8 mouse cellular contexts compared by ENCODE assay signal in genomic region chr11:78044758-78045251, GRCm38 (mm10). TPM values are rescaled to one million over a fixed set of nuclear protein-coding genes. Genes with fewer than 3 reads are reported as not detected.
DNase-seq lines count a peak whose midpoint lies in the region; ATAC-seq and TF ChIP-seq lines count a peak whose summit lies in the region.

No protein-coding gene starts in this region.

- TF ChIP-seq CTCF in left cerebral cortex, adult 2 months (IDR thresholded peaks at IDR 0.05), result no peak
- no peak for TF ChIP-seq CTCF in bone marrow macrophage, adult 2 months (IDR thresholded peaks at IDR 0.05; ENCODE audit: low read depth, low read length)

- DNase-seq in left cerebral cortex, adult 2 months (ENCODE audit: extremely low spot score in 1 of 2, low spot score in 2 of 2), result peak; percentile 29 to 36
- no peak for DNase-seq in left cerebral cortex, adult 8-10 months (ENCODE audit: low spot score in 2 of 2)
- DNase-seq in gastrocnemius, postnatal 36 days, result peak; percentile 82 to 86
- peak; percentile 96 for DNase-seq in kidney, adult 9 months
- peak; percentile 87 for DNase-seq in lung, postnatal 10 days
- DNase-seq in forebrain, embryonic 11.5 days (ENCODE audit: low spot score), result no peak

- intact Hi-C loops in left cerebral cortex, adult 2 months (cut with DNase I), result no loop called here
- intact Hi-C loops in gastrocnemius, postnatal 36 days (cut with DNase I), result no loop called here

- H3K9ac ChIP-seq in forebrain, embryonic 11.5 days (ENCODE audit: low read length), result no peak overlapping the region

- no peaks in the 10 kb centered on the region; the same call in 1 of the 2 replicates for H3K36me3 ChIP-seq in forebrain, embryonic 11.5 days (ENCODE audit: control insufficient read depth, insufficient read depth, low read length)

- no peak overlapping the region for H3K4me3 ChIP-seq in left cerebral cortex, adult 2 months
- H3K4me3 ChIP-seq in bone marrow macrophage, adult 2 months (ENCODE audit: insufficient read depth, low read length), result 0 out of 2 replicates have a peak overlapping the region, but pooled peaks have one; percentile 11
- H3K4me3 ChIP-seq in forebrain, embryonic 11.5 days (ENCODE audit: low read depth, low read length), result no peak overlapping the region

- H3K4me2 ChIP-seq in forebrain, embryonic 11.5 days (ENCODE audit: low read depth, low read length, severe bottlenecking), result no peak overlapping the region

- no peak for ATAC-seq in erythroblast, adult 5-6 weeks (replicated peaks; ENCODE audit: low FRiP score, poor library complexity, severe bottlenecking)
- ATAC-seq in forebrain, embryonic 11.5 days (replicated peaks; ENCODE audit: low FRiP score), result no peak

- WGBS in forebrain, embryonic 11.5 days, result 91% methylated on average over 5 of the region's 5 CpGs

- no peak for TF ChIP-seq POLR2A in bone marrow macrophage, adult 2 months (IDR thresholded peaks at IDR 0.05; ENCODE audit: borderline replicate concordance, low read depth, low read length)

- no peaks in the 10 kb centered on the region for H3K27me3 ChIP-seq in forebrain, embryonic 11.5 days (ENCODE audit: control insufficient read depth, insufficient read depth, low read length)

- H3K9me3 ChIP-seq in forebrain, embryonic 11.5 days (ENCODE audit: control insufficient read depth, low read length), result no peaks in the 10 kb centered on the region

- H3K27ac ChIP-seq in left cerebral cortex, adult 2 months, result 0 out of 2 replicates have a peak overlapping the region, but pooled peaks have one; percentile 1
- peak overlapping the region; percentile 41 for H3K27ac ChIP-seq in bone marrow macrophage, adult 2 months (ENCODE audit: insufficient read depth, low read depth, low read length)
- no peak overlapping the region for H3K27ac ChIP-seq in forebrain, embryonic 11.5 days (ENCODE audit: low read depth, low read length)

- peaks cover 13% of the 10 kb centered on the region for H3K4me1 ChIP-seq in bone marrow macrophage, adult 2 months (ENCODE audit: control insufficient read depth, insufficient read depth, low read length)
- H3K4me1 ChIP-seq in forebrain, embryonic 11.5 days (replicated peaks; ENCODE audit: control insufficient read depth, insufficient read depth, low read length), result no peaks in the 10 kb centered on the region

RNA-seq across cellular contexts. Expression of gene Flot2, which starts 7.1 kb away (rescaled TPM):
- total RNA-seq in left cerebral cortex, adult 2 months (2021), result 10 to 100 TPM; 91.2 to 96.0 TPM
- 10 to 100 TPM; 84.8 to 90.2 (median 86.9) TPM for total RNA-seq in left cerebral cortex, adult 8-10 months (2022)
- polyA plus RNA-seq in bone marrow macrophage, adult 2 months (2012; ENCODE audit: insufficient read depth, insufficient read length, missing spikeins), result 59.0 and 64.0 TPM in 2 replicates
- 10 to 100 TPM; 51.7 to 55.6 TPM for total RNA-seq in gastrocnemius, postnatal 36 days (2021)
- total RNA-seq in erythroblast, adult 5-6 weeks (2015; ENCODE audit: low replicate concordance), result 14.2 and 31.5 TPM in 2 replicates
- total RNA-seq in erythroblast, adult 5-6 weeks (2017; ENCODE audit: low replicate concordance), result 22.5 and 24.7 TPM in 2 replicates
- 71.2 and 74.2 TPM in 2 replicates for polyA plus RNA-seq in forebrain, embryonic 11.5 days (2014; fragmentation: Nextera tagmentation; extraction: Ambion mirVana)

RNA-seq across cellular contexts. Expression of gene Dhrs13, which starts 12.7 kb away (rescaled TPM):
- total RNA-seq in left cerebral cortex, adult 2 months (2021), result 1 to 10 TPM; 5.5 to 6.3 TPM
- 1 to 10 TPM; 7.1 to 8.9 (median 8.2) TPM for total RNA-seq in left cerebral cortex, adult 8-10 months (2022)
- 2.8 and 3.5 TPM in 2 replicates for polyA plus RNA-seq in bone marrow macrophage, adult 2 months (2012; ENCODE audit: insufficient read depth, insufficient read length, missing spikeins)
- total RNA-seq in gastrocnemius, postnatal 36 days (2021), result 1 to 10 TPM in 1 of 2 experiments, under 1 TPM in 1; 0.94 to 1.9 TPM
- 3.1 and 6.0 TPM in 2 replicates for total RNA-seq in erythroblast, adult 5-6 weeks (2015; ENCODE audit: low replicate concordance)
- total RNA-seq in erythroblast, adult 5-6 weeks (2017; ENCODE audit: low replicate concordance), result 1.5 and 3.6 TPM in 2 replicates
- 18.8 and 22.1 TPM in 2 replicates for polyA plus RNA-seq in forebrain, embryonic 11.5 days (2014; fragmentation: Nextera tagmentation; extraction: Ambion mirVana)

RNA-seq across cellular contexts. Expression of gene Eral1, which starts 35.4 kb away (rescaled TPM):
- 10 to 100 TPM; 18.9 to 19.0 TPM for total RNA-seq in left cerebral cortex, adult 2 months (2021)
- 10 to 100 TPM; 17.3 to 20.1 (median 17.7) TPM for total RNA-seq in left cerebral cortex, adult 8-10 months (2022)
- polyA plus RNA-seq in bone marrow macrophage, adult 2 months (2012; ENCODE audit: insufficient read depth, insufficient read length, missing spikeins), result 18.4 and 19.5 TPM in 2 replicates
- 10 to 100 TPM; 21.7 to 22.7 TPM for total RNA-seq in gastrocnemius, postnatal 36 days (2021)
- total RNA-seq in erythroblast, adult 5-6 weeks (2015; ENCODE audit: low replicate concordance), result 3.7 and 7.7 TPM in 2 replicates
- 3.9 and 7.0 TPM in 2 replicates for total RNA-seq in erythroblast, adult 5-6 weeks (2017; ENCODE audit: low replicate concordance)
- polyA plus RNA-seq in forebrain, embryonic 11.5 days (2014; fragmentation: Nextera tagmentation; extraction: Ambion mirVana), result 39.4 and 41.8 TPM in 2 replicates

RNA-seq across cellular contexts. Expression of gene Fam222b, which starts 49.7 kb away (rescaled TPM):
- 10 to 100 TPM; 27.5 to 32.1 TPM for total RNA-seq in left cerebral cortex, adult 2 months (2021)
- 10 to 100 TPM; 24.6 to 27.7 (median 26.9) TPM for total RNA-seq in left cerebral cortex, adult 8-10 months (2022)
- polyA plus RNA-seq in bone marrow macrophage, adult 2 months (2012; ENCODE audit: insufficient read depth, insufficient read length, missing spikeins), result 9.7 and 11.4 TPM in 2 replicates
- 1 to 10 TPM; 6.0 to 6.1 TPM for total RNA-seq in gastrocnemius, postnatal 36 days (2021)
- 10.2 and 14.8 TPM in 2 replicates for total RNA-seq in erythroblast, adult 5-6 weeks (2015; ENCODE audit: low replicate concordance)
- 1.4 and 3.7 TPM in 2 replicates for total RNA-seq in erythroblast, adult 5-6 weeks (2017; ENCODE audit: low replicate concordance)
- polyA plus RNA-seq in forebrain, embryonic 11.5 days (2014; fragmentation: Nextera tagmentation; extraction: Ambion mirVana), result 31.3 and 34.4 TPM in 2 replicates

Comparison
In these comparisons a context has a peak if more than half of its experiments do, and no peak if none do; other contexts are left out.
1. DNase-seq: peak in left cerebral cortex, adult 2 months (2 of 2), gastrocnemius, postnatal 36 days (2 of 2), kidney, adult 9 months (single experiment) and lung, postnatal 10 days (single experiment); none in left cerebral cortex, adult 8-10 months (0 of 2) and forebrain, embryonic 11.5 days (single experiment).